Mouse (Mus musculus): ENCODE results near the gene Mylk3. TPM values are rescaled to one million over a fixed set of nuclear protein-coding genes. Genes with fewer than 3 reads are reported as not detected.

Mylk3 gene
- polyA plus RNA-seq, 1 experiment from 2014 or later = 0.37 TPM

DNA sequence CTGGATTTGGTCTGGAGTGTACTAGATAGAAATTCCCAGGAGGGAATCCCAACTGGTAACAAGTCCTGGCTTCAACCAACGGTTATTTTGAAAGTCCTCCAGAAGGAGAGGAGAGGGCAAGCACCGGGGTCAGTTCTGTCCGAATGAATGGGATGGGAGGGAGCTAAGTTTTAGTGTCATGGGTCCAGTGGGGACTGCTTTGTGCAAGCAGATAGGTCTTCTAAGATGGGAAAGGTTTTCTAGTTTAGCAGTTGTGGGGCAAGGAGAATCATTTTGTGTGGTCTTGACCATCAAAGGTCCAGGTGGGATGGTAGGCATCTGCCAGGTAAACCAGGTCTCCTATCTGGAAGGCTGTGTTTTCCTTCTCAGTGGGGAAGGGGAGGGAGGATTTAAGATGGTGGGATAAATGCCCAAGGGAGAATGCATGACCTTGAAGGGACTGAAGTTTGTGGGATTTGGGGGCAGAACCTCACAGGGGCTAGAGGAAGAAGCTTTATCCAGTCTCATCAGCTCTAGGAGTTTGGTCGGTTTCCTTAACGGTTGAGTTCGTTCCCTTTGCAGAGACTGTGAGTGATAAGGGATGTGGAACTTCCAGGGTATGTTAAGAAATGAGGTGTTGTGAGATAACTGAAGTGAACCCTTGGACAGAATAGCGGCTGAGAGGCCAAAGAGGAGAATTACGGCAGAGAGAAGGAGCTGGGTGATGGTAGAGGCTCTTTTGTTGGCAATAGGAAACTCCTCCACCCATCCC lies 9.7 kb upstream of the Mylk3 start:
- no peaks in the 10 kb centered on the region for H3K4me1 ChIP-seq (ENCODE audit: control insufficient read depth, insufficient read depth, low read length)
- 89% methylated on average over 8 of the region's 8 CpGs for WGBS
- H3K4me2 ChIP-seq (ENCODE audit: low read depth, low read length) = no peak overlapping the region
- H3K9me3 ChIP-seq (ENCODE audit: control insufficient read depth, low read length) = no peaks in the 10 kb centered on the region
- no peak overlapping the region for H3K9ac ChIP-seq (replicated peaks; ENCODE audit: low read depth, low read length)
- H3K27me3 ChIP-seq (ENCODE audit: control insufficient read depth, insufficient read depth, low read length) = no peaks in the 10 kb centered on the region
- no peak overlapping the region for H3K27ac ChIP-seq (ENCODE audit: low read depth, low read length)
- no peak for ATAC-seq (ENCODE audit: low read depth)
- H3K36me3 ChIP-seq (ENCODE audit: control insufficient read depth, insufficient read depth, low read length) = no peaks in the 10 kb centered on the region
- H3K4me3 ChIP-seq (ENCODE audit: low read depth, low read length) = no peak overlapping the region

DNA sequence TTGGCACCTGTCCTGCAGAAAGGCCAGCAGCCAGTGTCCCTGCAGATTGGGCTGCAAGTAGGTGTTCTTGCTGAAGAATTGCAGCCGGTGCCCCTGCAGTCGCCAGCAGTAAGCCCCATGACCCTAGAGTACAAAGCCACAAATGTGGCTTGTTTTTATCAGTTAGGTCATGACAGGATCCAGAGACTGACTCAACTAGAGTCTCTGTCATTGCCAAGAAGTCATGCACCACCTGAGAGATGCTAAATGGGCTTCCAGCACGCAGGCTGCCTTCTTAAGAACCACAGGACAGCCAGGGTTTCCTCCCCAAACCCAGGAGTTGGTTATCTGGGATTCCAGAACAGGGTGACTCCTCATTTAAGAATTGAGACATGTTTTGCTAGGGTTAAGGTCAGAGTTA lies 8.9 kb upstream of the Mylk3 start:
- H3K27me3 ChIP-seq (ENCODE audit: control insufficient read depth, insufficient read depth, low read length) = no peaks in the 10 kb centered on the region
- no peaks in the 10 kb centered on the region for H3K36me3 ChIP-seq (ENCODE audit: control insufficient read depth, insufficient read depth, low read length)
- H3K27ac ChIP-seq (ENCODE audit: low read depth, low read length) = no peak overlapping the region
- no peak overlapping the region for H3K4me3 ChIP-seq (ENCODE audit: low read depth, low read length)
- no peak overlapping the region for H3K4me2 ChIP-seq (ENCODE audit: low read depth, low read length)
- no peak for ATAC-seq (ENCODE audit: low read depth)
- H3K9ac ChIP-seq (replicated peaks; ENCODE audit: low read depth, low read length) = no peak overlapping the region
- no peaks in the 10 kb centered on the region for H3K4me1 ChIP-seq (ENCODE audit: control insufficient read depth, insufficient read depth, low read length)
- 78% methylated on average over 3 of the region's 3 CpGs for WGBS
- no peaks in the 10 kb centered on the region for H3K9me3 ChIP-seq (ENCODE audit: control insufficient read depth, low read length)

DNA sequence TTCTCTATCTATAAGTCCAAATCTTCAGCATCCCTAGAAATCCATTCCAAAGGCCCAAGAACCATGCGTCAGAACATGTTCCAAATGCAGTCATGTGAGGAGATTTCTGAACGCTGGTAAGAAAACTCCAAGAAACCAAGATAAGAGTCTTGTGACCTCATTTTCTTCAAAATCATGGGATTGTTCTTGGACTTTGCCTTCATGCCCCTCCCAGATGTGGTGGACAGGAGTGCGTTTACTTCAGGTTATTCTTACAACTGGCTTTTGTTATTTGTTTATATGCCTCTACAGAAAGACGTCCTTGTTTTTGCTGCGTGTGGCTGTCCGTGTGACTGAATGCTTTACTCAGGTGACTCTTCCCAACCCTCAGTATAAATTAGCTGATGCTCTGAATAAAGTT lies 7.1 kb upstream of the Mylk3 start:
- Histone ChIP-seq H3K4me3 (ENCODE audit: low read depth, low read length) (no peak overlapping the region), H3K4me1 (ENCODE audit: control insufficient read depth, insufficient read depth, low read length) (no peaks in the 10 kb centered on the region), H3K4me2 (ENCODE audit: low read depth, low read length) (no peak overlapping the region), H3K9me3 (ENCODE audit: control insufficient read depth, low read length) (no peaks in the 10 kb centered on the region), H3K27ac (ENCODE audit: low read depth, low read length) (no peak overlapping the region), H3K9ac (replicated peaks; ENCODE audit: low read depth, low read length) (no peak overlapping the region), H3K27me3 (ENCODE audit: control insufficient read depth, insufficient read depth, low read length) (no peaks in the 10 kb centered on the region), H3K36me3 (ENCODE audit: control insufficient read depth, insufficient read depth, low read length) (no peaks in the 10 kb centered on the region)
- ATAC-seq (ENCODE audit: low read depth) = no peak
- 94% methylated on average over 6 of the region's 6 CpGs for WGBS

DNA sequence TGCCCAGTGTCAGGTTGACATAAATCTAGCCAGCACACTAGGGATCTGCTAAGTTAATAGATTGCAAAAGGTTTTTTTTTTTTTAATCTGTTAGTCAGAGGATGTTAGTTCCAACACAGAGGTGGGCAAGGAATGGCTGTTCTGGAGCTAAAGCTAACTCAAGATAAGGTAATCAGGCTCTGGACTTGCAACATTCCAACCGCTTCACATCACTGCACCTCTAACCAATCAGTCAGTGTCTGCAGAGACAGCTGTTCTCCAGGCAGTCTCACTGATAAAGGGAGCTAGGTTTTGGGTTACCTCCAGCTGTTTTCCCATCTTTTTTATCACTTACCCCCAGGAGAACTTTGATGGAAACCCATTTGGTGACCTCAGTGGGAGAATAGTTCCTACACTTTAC lies 5.3 kb upstream of the Mylk3 start:
- Histone ChIP-seq H3K36me3 (ENCODE audit: control insufficient read depth, insufficient read depth, low read length) (no peaks in the 10 kb centered on the region), H3K9ac (replicated peaks; ENCODE audit: low read depth, low read length) (no peak overlapping the region), H3K27me3 (ENCODE audit: control insufficient read depth, insufficient read depth, low read length) (no peaks in the 10 kb centered on the region), H3K4me1 (ENCODE audit: control insufficient read depth, insufficient read depth, low read length) (no peaks in the 10 kb centered on the region), H3K27ac (ENCODE audit: low read depth, low read length) (no peak overlapping the region), H3K9me3 (ENCODE audit: control insufficient read depth, low read length) (no peaks in the 10 kb centered on the region), H3K4me2 (ENCODE audit: low read depth, low read length) (no peak overlapping the region), H3K4me3 (ENCODE audit: low read depth, low read length) (no peak overlapping the region)
- 84% methylated on average over 1 of the region's 1 CpGs for WGBS
- no peak for ATAC-seq (ENCODE audit: low read depth)

DNA sequence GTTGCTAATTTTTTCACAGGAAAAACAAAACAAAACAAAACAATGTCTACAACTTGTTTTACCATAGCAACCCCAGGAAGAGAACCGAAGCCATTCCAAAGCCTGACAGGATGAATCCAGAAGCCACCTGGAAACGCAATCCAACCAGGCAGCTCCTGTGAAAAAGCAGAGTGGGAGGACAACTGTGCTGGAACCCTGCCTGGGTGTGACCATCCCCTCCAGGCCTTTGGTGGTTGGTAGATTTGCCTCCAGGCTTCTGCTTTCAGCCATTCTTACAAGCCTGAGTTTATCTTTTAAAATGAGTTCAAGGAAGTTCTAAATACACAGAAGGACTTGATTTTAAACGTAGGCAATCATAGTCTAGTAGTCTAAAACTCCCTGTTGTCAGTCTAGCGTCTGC lies 4.2 kb downstream of the Mylk3 start:
- Histone ChIP-seq H3K4me1 (ENCODE audit: control insufficient read depth, insufficient read depth, low read length) (no peaks in the 10 kb centered on the region), H3K27me3 (ENCODE audit: control insufficient read depth, insufficient read depth, low read length) (no peaks in the 10 kb centered on the region), H3K4me2 (ENCODE audit: low read depth, low read length) (no peak overlapping the region), H3K27ac (ENCODE audit: low read depth, low read length) (no peak overlapping the region), H3K36me3 (ENCODE audit: control insufficient read depth, insufficient read depth, low read length) (no peaks in the 10 kb centered on the region), H3K9me3 (ENCODE audit: control insufficient read depth, low read length) (no peaks in the 10 kb centered on the region), H3K4me3 (ENCODE audit: low read depth, low read length) (no peak overlapping the region), H3K9ac (replicated peaks; ENCODE audit: low read depth, low read length) (no peak overlapping the region)
- no peak for ATAC-seq (ENCODE audit: low read depth)
- 72% methylated on average over 4 of the region's 4 CpGs for WGBS

DNA sequence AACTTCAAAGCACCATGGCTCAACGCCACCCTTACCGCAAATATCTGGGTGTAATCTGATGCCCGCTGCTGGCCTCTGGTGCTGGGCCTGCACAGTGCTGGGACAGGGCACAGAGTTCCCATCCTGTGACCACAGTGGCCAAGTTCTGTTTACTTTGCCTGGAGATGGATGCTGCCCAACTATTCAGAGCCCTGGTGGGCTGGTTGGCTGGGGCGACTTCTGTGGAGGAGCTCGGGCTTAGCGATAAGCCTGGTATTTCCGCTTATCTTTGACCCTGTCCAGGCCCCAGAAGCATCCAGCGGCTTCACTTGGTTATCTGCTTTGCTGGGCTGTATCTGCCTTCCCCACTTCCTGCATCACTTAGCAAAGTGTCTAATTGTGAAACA lies 5.3 kb downstream of the Mylk3 start:
- ATAC-seq (ENCODE audit: low read depth) = no peak
- no peak overlapping the region for H3K4me3 ChIP-seq (ENCODE audit: low read depth, low read length)

DNA sequence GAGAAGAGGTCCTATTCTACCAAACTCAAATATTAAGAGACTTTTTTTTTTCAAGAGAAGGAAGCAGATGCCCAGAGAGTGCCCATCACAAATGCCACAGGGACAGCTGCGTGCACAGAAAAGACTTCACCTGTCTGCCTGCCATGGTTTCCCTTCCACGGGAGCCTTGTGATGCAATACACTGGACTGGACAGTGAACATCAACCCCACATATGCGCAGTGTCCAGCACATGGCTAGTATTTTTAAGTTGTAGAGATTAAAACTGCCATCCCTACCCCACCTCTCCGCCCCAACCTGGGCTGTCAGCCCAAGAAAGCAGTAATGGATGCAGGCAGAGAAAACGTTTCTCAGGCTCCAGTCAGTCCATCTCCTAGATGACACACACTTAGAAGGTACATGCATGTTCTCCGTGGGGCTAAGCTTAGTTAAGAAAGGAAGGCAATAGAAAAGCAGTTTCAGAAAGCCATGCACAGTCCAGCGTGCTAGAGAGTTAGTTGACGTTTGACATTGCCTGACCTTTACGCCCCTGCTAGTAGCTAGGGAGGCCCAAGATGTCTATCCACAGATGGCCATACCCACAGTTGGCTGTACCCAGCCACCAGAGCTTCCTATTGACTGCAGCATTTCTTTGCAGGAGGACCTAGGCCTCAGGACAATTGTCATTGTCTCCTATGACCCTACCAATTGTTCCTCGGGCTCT lies 5.9 kb downstream of the Mylk3 start:
- Histone ChIP-seq H3K9me3 (ENCODE audit: control insufficient read depth, low read length) (no peaks in the 10 kb centered on the region), H3K27me3 (ENCODE audit: control insufficient read depth, insufficient read depth, low read length) (no peaks in the 10 kb centered on the region), H3K27ac (ENCODE audit: low read depth, low read length) (no peak overlapping the region), H3K4me3 (ENCODE audit: low read depth, low read length) (no peak overlapping the region), H3K4me2 (ENCODE audit: low read depth, low read length) (no peak overlapping the region), H3K36me3 (ENCODE audit: control insufficient read depth, insufficient read depth, low read length) (no peaks in the 10 kb centered on the region), H3K9ac (replicated peaks; ENCODE audit: low read depth, low read length) (no peak overlapping the region), H3K4me1 (ENCODE audit: control insufficient read depth, insufficient read depth, low read length) (no peaks in the 10 kb centered on the region)
- no peak for ATAC-seq (ENCODE audit: low read depth)
- 80% methylated on average over 10 of the region's 10 CpGs for WGBS

More for the DNA sequence above, 5.3 kb downstream of the Mylk3 start:
- no peak overlapping the region for H3K9ac ChIP-seq (replicated peaks; ENCODE audit: low read depth, low read length)
- H3K27me3 ChIP-seq (ENCODE audit: control insufficient read depth, insufficient read depth, low read length) = no peaks in the 10 kb centered on the region
- WGBS = 81% methylated on average over 8 of the region's 8 CpGs
- no peaks in the 10 kb centered on the region for H3K4me1 ChIP-seq (ENCODE audit: control insufficient read depth, insufficient read depth, low read length)
- H3K4me2 ChIP-seq (ENCODE audit: low read depth, low read length) = no peak overlapping the region
- H3K27ac ChIP-seq (ENCODE audit: low read depth, low read length) = no peak overlapping the region
- H3K9me3 ChIP-seq (ENCODE audit: control insufficient read depth, low read length) = no peaks in the 10 kb centered on the region
- no peaks in the 10 kb centered on the region for H3K36me3 ChIP-seq (ENCODE audit: control insufficient read depth, insufficient read depth, low read length)

DNA sequence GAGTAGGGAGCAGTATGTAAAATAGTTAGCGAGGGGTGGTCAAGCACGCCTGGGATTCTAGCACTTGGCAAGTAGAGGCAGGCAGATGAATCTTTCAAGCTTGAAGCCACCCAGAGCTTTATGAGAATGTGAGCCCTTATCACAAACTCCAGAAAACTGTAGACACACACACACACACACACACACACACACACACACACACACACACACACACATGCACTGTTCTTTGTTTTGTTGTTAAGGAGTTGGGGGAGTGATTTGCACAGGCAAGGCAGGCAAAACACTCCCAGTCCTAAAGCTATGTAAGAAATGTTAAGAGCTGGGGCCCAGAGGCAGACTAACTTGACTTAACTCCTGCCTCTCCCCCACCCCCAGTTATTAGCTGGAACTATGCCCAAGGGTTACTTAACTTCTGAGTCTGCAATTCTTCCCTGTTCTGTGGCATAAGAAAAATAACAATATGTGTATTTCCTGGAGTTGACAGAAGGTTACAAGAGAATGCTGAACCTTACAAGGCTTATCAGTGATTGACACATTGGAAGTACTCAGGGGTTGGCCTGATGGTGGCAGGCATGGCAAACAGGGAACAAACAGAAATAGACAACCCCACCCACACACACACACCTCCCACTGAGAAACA lies 6.9 kb downstream of the Mylk3 start:
- H3K4me2 ChIP-seq (ENCODE audit: low read depth, low read length) = no peak overlapping the region
- H3K27me3 ChIP-seq (ENCODE audit: control insufficient read depth, insufficient read depth, low read length) = no peaks in the 10 kb centered on the region
- no peak overlapping the region for H3K4me3 ChIP-seq (ENCODE audit: low read depth, low read length)
- no peaks in the 10 kb centered on the region for H3K4me1 ChIP-seq (ENCODE audit: control insufficient read depth, insufficient read depth, low read length)
- H3K27ac ChIP-seq (ENCODE audit: low read depth, low read length) = no peak overlapping the region
- no peaks in the 10 kb centered on the region for H3K9me3 ChIP-seq (ENCODE audit: control insufficient read depth, low read length)
- WGBS = 47% methylated on average over 2 of the region's 2 CpGs
- no peak for ATAC-seq (ENCODE audit: low read depth)
- no peaks in the 10 kb centered on the region for H3K36me3 ChIP-seq (ENCODE audit: control insufficient read depth, insufficient read depth, low read length)
- no peak overlapping the region for H3K9ac ChIP-seq (replicated peaks; ENCODE audit: low read depth, low read length)

DNA sequence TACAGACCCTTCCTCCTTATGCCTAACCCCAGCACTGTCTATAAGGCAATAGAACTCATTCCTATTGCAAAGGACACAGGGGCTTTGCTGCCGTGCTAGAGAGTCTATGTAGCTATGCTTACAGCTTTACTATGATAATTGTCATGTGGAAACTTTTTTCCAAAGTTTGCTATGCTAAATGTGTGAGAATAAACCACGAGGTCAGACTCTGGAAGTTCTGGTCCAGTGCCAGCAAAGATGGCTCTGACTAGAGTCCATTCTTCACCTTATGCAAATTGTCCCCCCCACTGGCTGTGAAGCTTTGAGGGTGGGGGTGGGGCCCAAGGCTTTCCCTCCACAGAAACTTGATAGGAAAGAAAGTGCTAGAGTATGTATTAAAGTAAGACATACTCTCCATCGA lies 9.6 kb downstream of the Mylk3 start:
- no peaks in the 10 kb centered on the region for H3K9me3 ChIP-seq (ENCODE audit: control insufficient read depth, low read length)
- H3K4me3 ChIP-seq (ENCODE audit: low read depth, low read length) = no peak overlapping the region
- 63% methylated on average over 3 of the region's 3 CpGs for WGBS
- H3K27me3 ChIP-seq (ENCODE audit: control insufficient read depth, insufficient read depth, low read length) = no peaks in the 10 kb centered on the region
- H3K36me3 ChIP-seq (ENCODE audit: control insufficient read depth, insufficient read depth, low read length) = no peaks in the 10 kb centered on the region
- no peaks in the 10 kb centered on the region for H3K4me1 ChIP-seq (ENCODE audit: control insufficient read depth, insufficient read depth, low read length)
- no peak overlapping the region for H3K4me2 ChIP-seq (ENCODE audit: low read depth, low read length)
- no peak for ATAC-seq (ENCODE audit: low read depth)
- no peak overlapping the region for H3K27ac ChIP-seq (ENCODE audit: low read depth, low read length)
- no peak overlapping the region for H3K9ac ChIP-seq (replicated peaks; ENCODE audit: low read depth, low read length)
